Mouse (Mus musculus): ENCODE data around the gene Ints4.
"Not testable (repeated sequence)": the region's sequence is repeated elsewhere in the genome, so short reads cannot be mapped to it uniquely, and the experiment has no call there.

Ints4 gene

DNA sequence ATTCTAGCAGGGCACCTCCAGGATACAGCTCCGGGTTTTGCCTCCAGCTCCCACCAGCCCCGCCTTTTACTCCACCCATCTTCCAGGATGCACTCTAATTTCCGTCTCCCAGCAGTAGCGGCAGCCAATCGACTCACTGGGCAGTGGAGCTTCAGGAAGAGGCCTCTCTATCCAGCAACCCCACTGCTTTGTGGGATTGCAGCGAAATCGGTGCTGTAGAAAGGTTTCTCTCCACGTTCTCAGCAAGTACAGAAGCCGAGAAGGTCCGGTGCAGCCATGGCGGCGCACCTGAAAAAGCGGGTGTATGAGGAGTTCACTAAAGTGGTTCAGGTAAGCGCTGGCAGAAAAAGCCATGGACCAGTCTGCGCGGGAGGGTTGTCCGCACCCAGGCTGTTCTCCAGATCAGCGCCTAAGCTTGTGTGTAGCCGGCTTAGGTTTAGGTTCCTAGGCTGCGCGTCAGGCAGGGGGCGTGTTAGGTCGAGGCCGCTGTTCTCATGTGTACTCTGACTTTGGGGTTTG, at the start of gene Ints4:
Gene Ints4, plus strand, starts transcription at position 136 of the 519 bp plus-strand sequence.
- DNase-seq = peak; percentile 76 to 77

DNA sequence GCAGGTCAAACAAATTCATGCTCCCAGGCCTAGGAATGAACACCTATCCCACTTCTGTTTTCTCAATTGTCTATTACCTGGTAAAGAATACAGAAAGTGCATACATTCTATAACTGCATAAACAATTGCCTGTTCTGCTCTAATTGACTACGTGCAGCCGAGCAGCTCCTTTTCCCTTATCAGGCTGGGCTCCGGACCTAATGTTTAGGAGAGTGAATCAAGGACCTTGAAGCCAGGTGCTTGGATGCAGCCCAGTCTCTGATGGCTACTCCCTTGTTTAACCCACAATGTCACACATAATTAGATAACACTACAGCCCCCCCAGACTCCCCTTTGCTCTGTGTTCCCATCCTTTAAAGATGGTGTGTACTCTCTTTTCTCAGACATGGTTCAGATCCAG, 47.2 kb upstream of the Ints4 start:
- DNase-seq = not testable (repeated sequence)

DNA sequence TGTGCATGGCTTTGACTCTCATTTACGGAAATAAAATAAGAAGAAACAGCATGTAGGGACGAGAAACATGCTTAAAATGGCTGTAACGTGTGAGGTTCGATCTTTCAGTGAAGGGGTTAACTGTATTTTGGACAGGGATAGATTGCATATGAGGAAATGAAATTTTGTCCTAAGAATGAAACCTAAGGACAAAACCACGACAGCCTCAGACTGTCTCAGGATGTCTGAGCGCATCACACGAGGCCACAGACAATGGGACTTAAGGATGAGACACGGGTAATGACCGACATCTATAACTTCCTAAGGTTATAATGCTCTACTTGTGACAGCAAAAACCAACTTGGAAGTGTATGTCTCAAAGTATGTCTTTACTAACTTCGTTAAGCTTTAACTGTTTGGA, 46.2 kb upstream of the Ints4 start:
- DNase-seq = no peak

DNA sequence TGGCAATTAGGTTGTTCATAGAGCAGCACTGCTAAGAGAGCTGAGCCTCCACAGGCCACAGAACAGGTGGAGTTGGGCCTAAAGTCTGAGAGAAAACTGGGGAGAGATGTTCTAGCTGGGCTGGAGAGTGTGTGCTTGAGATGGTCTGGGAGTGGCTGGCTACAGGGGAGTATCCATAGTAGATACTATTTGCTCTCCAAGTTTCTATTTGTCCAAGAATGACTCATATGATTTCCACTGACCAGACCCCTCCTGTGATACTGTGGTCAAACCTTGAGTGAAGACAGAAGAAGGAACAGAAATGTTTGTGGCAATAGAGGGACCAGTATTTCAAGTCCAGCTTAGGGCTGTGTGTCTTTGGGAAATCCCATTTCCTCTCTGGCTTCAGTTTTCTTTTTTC, 41.8 kb upstream of the Ints4 start:
- no peak for DNase-seq

DNA sequence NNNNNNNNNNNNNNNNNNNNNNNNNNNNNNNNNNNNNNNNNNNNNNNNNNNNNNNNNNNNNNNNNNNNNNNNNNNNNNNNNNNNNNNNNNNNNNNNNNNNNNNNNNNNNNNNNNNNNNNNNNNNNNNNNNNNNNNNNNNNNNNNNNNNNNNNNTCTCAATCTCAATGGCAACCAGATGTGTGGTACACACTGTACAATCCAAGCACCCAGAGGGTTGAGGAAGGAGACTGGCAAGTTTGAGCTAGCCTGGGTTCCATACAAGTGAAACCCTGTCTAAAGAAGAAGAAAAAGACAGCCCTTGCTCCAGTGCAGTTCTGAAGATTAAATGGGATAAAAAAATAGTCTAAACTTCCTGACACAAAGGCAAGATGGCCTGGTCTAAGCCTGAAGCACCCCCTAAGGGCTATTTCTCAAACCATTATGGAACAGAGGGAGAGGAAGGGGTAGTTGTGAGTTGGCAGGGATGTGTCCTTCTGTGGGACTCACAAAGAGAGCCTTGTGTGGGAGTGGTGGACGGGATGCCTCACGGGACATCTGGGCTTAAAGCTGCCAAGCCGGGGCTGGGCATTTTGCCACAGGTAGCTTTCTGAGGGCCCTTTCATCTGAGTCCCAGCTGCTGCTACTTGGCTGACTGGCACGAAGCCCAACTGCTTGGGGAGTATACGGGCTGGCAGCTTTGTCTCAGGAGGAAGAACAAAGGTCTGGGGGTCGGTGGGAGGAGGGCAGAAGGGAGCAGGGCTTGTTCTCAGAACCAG, 34.4 kb upstream of the Ints4 start:
- DNase-seq = no peak

DNA sequence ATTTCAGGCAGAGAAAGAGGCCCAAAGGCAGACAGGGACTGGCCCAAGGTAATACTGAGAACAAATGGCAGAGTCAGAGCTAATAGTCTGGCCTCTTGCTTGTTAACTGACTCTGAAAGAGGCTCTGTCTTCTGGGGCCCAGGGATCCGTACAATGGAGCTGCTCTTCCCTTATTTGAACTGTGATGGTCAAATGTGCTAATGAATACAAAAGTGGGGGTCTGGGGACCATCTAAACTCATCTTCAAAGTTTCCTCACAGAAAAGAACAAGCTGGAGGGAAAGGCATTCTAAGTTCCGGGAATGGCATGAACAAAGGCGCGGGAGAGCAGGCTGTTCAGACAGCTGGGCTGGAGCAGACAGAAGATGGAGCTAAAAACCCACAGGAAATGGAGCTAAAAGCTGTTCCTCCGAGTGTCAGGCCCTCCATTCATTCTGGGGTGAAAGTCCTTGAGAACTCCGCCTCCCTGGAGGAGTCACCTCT, 33.7 kb upstream of the Ints4 start:
- no peak for DNase-seq

DNA sequence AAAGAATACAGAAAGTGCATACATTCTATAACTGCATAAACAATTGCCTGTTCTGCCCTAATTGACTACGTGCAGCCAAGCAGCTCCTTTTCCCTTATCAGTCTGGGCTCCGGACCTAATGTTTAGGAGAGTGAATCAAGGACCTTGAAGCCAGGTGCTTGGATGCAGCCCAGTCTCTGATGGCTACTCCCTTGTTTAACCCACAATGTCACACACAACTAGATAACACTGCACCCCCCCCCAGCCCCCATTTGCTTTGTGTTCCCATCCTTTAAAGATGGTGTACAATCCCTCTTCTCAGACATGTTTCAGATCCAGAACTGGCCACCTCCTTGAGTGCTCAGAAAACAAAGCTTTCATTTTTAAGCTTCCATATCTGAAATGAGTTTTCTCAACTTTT, 29.7 kb upstream of the Ints4 start, which contains the start of gene Kctd14:
Gene Kctd14, plus strand, starts transcription at position 301 of the 400 bp plus-strand sequence.
- not testable (repeated sequence) for DNase-seq

DNA sequence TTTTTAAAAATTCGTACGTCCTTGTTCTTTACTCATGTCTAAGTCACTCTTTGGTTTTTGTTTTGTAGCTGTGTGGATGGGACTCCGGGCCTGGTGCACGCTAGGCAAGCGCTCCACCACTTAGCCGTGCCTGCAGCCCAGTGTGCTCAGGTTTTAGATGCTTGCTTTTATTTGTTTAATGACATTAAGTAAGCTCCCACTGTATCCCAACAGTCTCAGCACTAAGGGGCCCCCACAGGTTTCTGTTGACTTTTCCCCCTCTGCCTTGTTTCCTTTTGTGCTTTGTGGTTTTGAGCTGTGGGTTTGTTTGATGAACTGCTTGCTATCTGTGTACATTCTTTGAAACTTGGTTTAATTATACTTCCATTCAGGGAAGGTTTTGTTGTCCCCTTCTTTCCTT, 28.6 kb upstream of the Ints4 start:
- no peak for DNase-seq

DNA sequence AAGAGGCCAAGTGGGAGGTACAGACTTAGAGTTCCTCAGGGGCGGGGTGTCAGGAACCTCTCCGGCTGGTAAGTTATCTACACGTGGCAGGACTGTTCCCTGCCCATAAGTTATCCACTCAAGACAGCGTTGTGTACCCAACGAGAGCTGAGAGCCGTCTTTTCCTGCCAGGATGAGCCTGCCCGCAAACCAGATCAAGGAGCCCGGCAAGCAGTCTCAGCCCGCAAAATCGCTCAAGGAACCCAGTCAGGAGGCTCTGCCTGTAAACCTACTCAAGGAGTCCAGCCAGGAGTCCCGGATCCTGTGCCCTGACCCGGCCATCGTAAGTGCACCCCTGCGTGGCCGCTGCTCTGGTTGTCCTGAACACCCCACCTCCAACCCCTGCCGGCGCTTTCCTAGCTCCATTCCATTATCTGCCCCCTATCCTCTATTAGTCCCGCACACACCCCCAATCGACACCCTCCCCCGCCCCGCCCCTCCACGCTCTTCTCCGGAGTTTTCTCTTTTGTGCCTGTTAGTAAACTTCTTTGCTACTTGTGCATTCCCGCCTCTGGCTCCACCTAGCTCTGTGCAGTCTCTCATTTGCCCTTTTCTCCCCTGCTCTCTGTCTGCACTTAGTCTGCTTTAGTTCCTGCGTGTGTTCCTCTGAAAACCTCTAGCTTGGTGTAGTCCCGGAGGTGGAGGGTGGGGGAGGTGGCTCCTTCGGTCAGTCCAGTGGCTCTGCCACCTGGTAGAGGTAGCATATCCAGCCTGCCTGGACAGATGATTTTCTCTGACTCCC, 27.4 kb upstream of the Ints4 start:
- peak in 1 of 2 experiments; percentile 25 for DNase-seq

DNA sequence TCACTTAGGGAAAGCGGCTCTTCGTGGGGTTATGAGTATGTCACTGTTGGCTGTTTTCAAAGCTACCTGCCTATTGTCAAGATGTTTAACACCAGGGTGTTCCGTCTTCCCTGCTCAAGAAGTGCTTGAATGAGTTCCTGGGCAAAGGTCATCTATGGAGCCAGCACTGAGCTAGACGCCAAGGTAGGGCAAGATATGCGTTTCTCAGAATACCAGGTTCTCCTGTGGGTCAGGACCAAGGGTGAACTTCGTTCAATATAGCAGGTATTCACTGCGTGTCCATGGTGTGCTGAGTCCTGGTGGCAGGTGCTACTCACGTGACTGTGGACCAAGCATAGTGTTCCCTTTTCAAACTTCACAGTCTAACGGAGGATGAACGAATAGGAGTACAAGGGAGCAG, 26.0 kb upstream of the Ints4 start:
- DNase-seq = no peak

DNA sequence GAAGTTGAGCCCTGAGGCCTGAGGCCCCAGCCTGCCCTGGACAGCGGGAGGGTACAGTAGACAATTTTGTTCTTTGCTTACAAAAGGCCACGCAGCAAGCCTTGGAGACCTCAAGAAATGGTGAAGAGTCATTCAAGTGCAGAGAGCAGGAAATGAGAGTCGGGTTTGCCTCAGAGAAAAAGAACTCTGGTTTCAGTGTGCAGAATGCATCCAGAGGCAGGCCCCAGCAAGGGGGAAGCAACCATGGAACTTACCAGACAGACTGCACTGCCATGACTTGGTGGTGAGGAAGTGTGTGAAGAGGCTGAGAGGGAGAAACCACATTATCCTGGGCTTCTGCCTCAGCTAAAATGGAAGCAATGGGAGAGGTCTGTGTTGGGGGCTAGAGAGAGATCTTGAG, 25.2 kb upstream of the Ints4 start:
- DNase-seq = no peak

DNA sequence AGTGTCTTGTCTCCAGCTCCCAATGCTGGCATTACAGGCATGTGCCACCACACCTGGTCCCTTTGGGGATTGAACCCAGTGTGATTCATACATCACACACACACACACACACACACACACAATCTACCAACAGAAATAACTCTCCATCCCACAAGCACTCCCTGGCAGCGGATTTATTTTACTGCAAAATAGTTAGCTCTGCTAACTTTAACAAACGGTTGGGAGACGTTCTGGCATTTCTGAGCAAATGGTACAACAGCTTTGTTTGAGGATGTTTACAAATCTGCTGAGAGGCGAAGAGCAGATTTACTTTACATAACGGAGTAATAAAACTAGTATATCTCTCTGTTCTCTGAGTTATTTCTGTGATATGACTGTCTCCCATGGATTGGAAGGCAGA, 7.8 kb upstream of the Ints4 start:
- no peak for DNase-seq

DNA sequence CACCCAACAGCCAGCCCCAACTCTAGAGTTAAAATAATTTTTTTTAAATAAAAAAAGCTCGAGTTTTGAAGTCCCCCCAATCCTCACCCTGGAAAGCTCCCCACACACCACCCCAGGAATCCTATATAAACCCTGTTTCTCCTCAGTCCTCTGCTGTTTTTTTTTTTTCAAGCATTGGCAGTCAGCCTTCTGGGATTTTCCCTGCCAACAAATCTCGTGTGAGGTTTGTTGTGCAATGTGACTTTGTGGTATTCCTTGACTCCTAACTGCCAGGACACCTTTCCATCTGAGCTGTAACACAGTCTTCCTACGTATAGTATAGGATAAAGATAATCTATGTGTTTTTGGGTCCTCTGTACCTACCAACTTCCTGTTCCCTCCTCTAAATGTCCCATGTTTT, 1.4 kb upstream of the Ints4 start:
- DNase-seq = no peak

DNA sequence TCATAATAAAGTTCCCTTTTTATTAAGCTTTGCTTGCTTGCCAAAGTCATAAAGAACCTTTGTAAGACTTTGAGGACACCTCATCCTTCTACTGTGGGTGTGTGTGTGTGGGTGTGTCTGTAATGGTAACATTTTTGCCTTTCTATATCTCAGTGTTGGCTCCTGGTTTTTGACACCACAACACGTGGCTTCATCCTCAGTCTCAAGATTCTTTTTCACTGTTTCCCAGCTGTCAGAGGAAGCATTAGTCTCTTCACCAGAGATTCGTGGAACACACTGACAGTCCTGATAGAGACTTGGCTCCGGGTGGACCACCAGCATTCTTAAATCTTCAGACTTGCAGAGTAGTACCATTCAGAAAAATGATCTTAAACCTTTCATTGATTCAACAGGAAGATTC, 466 bp upstream of the Ints4 start:
- DNase-seq = no peak

DNA sequence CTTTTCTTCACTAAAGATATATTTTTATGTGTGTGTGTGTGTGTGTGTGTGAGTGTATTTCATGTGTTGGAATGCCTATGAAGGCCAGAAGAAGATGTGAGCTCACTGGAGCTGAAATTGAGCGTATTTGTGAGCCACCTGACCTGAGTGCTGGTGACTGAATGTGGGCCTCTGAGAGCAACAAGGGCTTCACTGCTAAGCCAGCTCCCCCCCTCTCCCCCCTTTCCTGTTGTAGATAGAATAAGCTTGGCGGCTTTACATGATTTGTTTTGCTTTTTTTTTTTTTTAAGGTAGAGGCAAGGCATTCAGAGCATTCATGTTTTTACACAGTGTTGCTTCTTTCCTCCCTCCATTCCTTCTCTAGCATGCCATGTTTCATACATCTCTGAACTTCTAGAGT, 2.6 kb downstream of the Ints4 start:
- DNase-seq = no peak

DNA sequence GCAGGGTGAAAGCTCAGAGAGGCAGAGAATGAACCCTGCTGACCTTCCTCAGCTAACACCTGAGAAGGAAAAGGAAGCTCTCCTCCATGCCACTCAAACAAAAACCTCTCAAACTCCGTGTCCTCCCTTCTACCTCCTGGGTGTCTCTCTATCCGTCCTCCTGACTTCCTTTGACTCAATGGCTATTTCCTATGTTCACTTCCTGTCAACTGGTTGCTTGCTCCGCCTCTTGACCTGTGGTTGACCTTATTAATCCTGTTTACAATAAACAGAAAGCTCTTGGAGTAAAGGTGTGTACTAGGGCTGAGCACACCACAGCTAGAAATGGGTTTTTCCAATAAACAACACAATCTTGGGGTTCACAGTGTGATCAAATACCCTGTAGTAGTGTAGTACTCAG, 10.4 kb downstream of the Ints4 start:
- no peak for DNase-seq

DNA sequence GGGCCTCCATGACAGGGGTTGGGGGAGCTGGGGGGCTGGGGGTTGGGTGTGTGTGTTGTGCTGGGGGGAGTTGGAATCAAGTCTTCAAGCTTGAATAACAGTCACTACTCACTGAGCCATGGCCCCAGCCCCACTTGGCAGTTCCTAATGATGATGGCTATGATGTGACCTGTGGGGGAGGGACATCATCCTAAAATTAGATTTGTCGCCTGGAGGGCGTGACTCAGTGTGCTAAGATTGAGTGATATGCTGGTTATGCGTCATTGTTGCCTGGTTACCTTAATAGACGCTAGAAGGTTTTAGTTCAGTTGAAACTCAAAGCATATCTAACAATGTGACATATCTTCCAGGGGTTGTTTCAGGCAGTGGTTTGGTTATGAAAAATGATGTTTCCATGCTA, 11.7 kb downstream of the Ints4 start:
- no peak for DNase-seq

DNA sequence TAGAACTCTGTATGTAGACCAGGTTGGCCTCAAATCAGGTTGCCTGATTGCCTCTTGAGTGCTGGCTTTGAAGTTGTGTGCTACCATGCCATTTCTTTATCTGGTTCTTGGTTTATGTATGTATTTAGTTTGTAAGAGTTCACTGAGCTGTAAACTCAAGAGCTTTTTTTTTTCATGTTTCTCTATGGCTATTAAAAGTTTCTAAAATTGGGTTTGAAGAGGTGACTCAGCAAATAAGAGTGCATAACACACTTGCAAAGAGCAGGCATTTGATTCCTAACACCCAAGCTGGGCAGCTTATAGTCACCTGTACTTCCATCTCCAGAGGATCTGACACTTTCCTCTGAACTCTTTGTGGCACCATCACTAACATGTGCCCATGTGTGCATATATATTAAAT, 14.3 kb downstream of the Ints4 start:
- no peak for DNase-seq

DNA sequence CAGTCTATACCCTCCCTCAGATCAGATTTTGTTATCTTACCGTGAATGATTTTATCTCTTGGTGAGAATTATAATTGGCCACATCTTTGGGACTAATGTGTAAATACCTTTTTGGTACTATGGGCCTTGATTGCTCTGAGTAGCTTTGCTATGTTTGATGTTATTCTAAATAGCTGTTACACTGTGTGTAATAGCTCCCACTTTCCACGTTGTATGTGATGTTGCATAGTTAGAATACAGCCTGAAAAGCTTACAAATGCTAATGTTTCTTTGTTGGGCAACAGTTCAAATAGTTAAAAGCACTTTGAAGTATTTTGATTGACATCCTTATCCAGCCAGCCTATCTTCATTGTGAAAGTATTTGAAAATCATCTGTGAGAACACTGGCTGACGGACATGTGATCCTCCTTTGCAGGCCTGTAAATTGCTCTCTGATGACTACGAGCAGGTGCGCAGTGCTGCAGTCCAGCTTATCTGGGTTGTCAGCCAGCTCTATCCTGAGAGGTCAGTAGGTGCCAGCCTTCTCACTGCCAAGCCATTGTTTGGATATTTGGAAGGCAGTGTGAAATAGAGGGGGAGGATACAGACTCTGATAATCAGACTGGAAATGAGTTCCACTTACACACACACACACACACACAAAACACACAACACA, 19.9 kb downstream of the Ints4 start:
- no peak for DNase-seq

DNA sequence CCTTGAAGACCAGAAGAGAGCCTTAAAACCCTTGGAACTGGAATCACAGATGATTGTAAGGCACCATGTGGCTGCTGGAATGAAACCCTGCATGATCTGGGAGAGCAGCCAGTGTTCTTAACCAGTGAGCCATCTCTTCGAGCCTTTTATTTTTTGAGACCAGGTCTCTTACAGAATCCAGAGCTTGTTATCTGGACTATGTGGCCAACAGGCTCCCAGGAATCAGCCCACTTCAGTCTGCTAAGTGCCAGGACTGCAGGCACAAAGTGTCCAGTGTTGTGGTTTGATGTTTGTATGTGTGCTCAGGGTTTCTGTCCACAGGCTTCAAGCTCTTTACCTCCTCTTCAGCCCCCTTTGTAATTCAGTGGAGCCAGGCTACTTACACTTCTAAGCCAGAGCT, 34.0 kb downstream of the Ints4 start:
- no peak for DNase-seq

DNA sequence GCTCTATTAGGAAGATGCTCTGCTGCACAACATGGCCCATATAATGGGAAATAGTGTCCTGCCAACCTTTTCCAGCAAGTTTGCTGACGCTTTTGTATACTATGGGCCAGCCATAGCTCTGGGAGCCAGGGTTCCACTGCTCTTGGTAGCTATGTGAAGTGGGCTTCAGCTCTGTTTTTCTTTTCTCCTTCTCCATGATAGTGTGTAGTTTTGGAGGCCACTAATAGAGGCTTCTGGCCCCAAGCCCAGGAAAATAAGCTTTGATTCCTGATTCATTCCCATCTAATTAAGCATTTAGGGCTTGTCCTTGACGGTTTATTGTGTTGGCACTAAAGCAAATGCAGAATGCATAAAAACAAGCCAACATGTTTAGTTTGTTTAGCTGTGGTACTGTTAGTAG, 39.2 kb downstream of the Ints4 start:
- DNase-seq = no peak

DNA sequence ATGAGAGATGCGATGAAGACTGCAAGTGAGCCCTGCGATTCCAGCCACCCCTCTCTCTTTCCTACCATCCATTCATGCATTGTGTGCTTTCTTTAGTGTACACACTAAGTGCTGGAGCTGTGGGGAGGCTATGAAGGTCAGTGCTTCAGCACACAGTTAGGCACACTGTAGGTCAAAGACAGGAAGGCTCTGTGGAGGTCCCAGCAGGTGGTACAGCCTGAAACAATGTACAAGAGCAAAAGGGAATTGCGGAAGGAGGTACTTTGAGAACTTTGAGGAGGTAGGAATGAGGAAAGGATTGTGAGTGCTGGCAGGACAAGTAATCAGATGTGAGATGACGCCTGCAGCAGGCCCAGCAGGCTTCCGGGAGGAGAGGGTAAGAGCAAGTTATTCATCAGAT, 54.8 kb downstream of the Ints4 start:
- DNase-seq = no peak

DNA sequence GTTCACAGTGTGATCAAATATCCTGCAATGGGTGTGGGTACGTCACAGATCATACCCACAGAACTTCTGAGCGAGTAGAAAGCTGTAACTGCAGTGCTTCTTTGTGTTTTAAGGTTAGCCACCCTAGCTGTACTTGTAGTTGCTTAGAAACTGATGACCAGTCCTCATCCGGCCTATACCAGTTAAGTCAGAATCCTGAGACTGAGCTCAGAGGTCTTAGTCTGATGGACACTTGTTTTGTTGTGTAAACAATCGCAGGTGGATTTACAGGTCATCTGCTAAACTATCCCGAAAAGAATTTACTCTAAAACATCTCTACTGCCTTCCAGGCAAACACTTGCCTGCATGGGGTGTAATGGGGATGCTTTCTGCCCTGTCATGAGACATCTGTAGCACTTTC, 55.8 kb downstream of the Ints4 start:
- DNase-seq = no peak

DNA sequence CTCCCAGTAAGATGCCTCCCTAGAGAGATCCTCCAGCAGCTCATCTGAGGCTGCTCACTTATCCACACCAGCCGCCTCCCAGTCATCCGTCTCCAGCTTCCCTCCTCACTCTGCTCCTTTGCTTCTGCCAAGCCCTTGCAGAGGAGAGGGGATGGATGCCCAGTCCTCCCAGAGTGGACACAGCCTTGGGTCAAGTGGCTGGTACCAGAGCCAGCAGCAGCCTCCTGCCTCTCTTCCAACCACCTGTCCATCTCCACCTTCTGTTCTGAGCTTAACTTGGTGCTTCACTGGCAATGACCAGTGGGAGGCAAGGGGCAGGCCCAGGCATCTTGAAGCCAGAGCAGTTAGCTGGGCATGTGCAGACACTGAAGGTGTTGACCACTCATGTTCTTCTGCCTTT, 65.7 kb downstream of the Ints4 start:
- no peak for DNase-seq

All from spleen, adult 18-20 months (tissue).